Mouse (Mus musculus): Measurements from ENCODE around the gene Nrxn3.

The Nrxn3 gene

GRCm38 (mm10) chr12:88812173-88812572 is 89.5 kb downstream of the Nrxn3 start:
- peak; percentile 78 for DNase-seq (ENCODE audit: low read depth, low spot score)

- DNase-seq (ENCODE audit: low read depth, low spot score) = peak; percentile 72
Measured at GRCm38 (mm10) chr12:88816865-88817264, 94.2 kb downstream of the Nrxn3 start.

- peak; percentile 30 for DNase-seq (ENCODE audit: low read depth, low spot score)
Measured at GRCm38 (mm10) chr12:88818622-88819334, 96.1 kb downstream of the Nrxn3 start.

- no peak for DNase-seq (ENCODE audit: low read depth, low spot score)
Measured at GRCm38 (mm10) chr12:88819335-88819709, 96.6 kb downstream of the Nrxn3 start.

GRCm38 (mm10) chr12:88820131-88820530 is 97.5 kb downstream of the Nrxn3 start:
- no peak for DNase-seq (ENCODE audit: low read depth, low spot score)

- DNase-seq (ENCODE audit: low read depth, low spot score) = peak; percentile 78
Measured at GRCm38 (mm10) chr12:88830851-88831250, 108.2 kb downstream of the Nrxn3 start.

- DNase-seq (ENCODE audit: low read depth, low spot score) = no peak
Measured at GRCm38 (mm10) chr12:88835821-88836220, 113.1 kb downstream of the Nrxn3 start.

GRCm38 (mm10) chr12:88839724-88840123 is 117.0 kb downstream of the Nrxn3 start:
- DNase-seq (ENCODE audit: low read depth, low spot score) = no peak

GRCm38 (mm10) chr12:88841350-88841749 is 118.7 kb downstream of the Nrxn3 start:
- DNase-seq (ENCODE audit: low read depth, low spot score) = no peak

GRCm38 (mm10) chr12:88850400-88851179 is 127.9 kb downstream of the Nrxn3 start:
- no peak for DNase-seq (ENCODE audit: low read depth, low spot score)

- DNase-seq (ENCODE audit: low read depth, low spot score) = no peak
Measured at GRCm38 (mm10) chr12:88854039-88854438, 131.4 kb downstream of the Nrxn3 start.

GRCm38 (mm10) chr12:88857701-88858100 is 135.0 kb downstream of the Nrxn3 start:
- DNase-seq (ENCODE audit: low read depth, low spot score) = no peak

- peak; percentile 57 for DNase-seq (ENCODE audit: low read depth, low spot score)
Measured at GRCm38 (mm10) chr12:88859456-88860345, 137.0 kb downstream of the Nrxn3 start.

- no peak for DNase-seq (ENCODE audit: low read depth, low spot score)
Measured at GRCm38 (mm10) chr12:88860397-88860796, 137.7 kb downstream of the Nrxn3 start.

- DNase-seq (ENCODE audit: low read depth, low spot score) = no peak
Measured at GRCm38 (mm10) chr12:88863069-88863468, 140.4 kb downstream of the Nrxn3 start.

- DNase-seq (ENCODE audit: low read depth, low spot score) = no peak
Measured at GRCm38 (mm10) chr12:88868288-88868687, 145.6 kb downstream of the Nrxn3 start.

GRCm38 (mm10) chr12:88897331-88897730 is 174.7 kb downstream of the Nrxn3 start:
- DNase-seq (ENCODE audit: low read depth, low spot score) = no peak

- DNase-seq (ENCODE audit: low read depth, low spot score) = no peak
Measured at GRCm38 (mm10) chr12:88900014-88900727, 177.5 kb downstream of the Nrxn3 start.

- no peak for DNase-seq (ENCODE audit: low read depth, low spot score)
Measured at GRCm38 (mm10) chr12:88900728-88901080, 178.0 kb downstream of the Nrxn3 start.

GRCm38 (mm10) chr12:88910761-88911160 is 188.1 kb downstream of the Nrxn3 start:
- peak; percentile 33 for DNase-seq (ENCODE audit: low read depth, low spot score)

- no peak for DNase-seq (ENCODE audit: low read depth, low spot score)
Measured at GRCm38 (mm10) chr12:88916752-88917151, 194.1 kb downstream of the Nrxn3 start.

Measured in brain, adult 2 months (tissue).